Mouse (Mus musculus): ENCODE measurements around the gene Tnks1bp1. TPM values are rescaled to one million over a fixed set of nuclear protein-coding genes. Genes with fewer than 3 reads are reported as not detected.

Gene Tnks1bp1
- polyA plus RNA-seq, 1 experiment from 2014 or later = 11.7 TPM

DNA sequence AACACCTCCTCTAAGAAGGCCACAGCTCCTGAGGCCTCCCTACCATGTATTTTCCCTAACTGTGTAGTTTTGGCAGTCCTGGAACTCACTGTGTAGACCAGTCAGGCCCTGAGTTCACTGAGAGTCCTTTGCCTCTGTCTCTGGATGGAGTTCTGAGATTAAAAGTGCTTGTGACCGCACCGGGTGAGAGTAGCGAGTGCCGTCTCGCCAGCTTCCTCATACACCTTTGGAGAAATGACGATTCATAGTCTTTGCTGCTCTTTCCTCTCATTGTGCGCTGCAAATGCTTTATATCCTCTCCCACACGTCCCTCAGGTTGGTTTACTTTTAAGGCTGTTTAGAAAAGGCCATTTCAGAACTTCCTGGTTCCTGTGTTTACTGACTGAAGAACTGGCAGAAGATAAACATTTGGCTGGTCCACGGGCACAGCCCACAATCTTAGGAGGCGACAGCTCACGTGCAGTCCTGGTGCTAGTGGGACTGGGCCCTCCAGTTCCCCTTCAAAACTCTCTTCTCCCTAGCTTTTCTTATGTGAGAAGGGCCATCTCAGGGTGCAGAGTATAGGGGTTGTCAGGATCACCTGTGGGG, 57.7 kb downstream of the Tnks1bp1 start:
- peak; percentile 53 for DNase-seq (ENCODE audit: low spot score)
- Histone ChIP-seq H3K27me3 (replicated peaks; ENCODE audit: control insufficient read depth, insufficient read depth, low read length) (no peaks in the 10 kb centered on the region), H3K36me3 (ENCODE audit: control insufficient read depth, insufficient read depth, low read length) (no peaks in the 10 kb centered on the region), H3K4me1 (replicated peaks; ENCODE audit: control insufficient read depth, insufficient read depth, low read length) (peaks cover 9% of the 10 kb centered on the region; the same call in 1 of the 2 replicates), H3K9me3 (ENCODE audit: control insufficient read depth, low read length) (0 out of 2 replicates have a peak, but pooled peaks cover 3% of the 10 kb centered on the region), H3K4me2 (ENCODE audit: low read length) (0 out of 2 replicates have a peak overlapping the region, but pooled peaks have one; percentile 2), H3K27ac (ENCODE audit: low read depth) (0 out of 2 replicates have a peak overlapping the region, but pooled peaks have one; percentile 54), H3K9ac (ENCODE audit: low read length) (no peak overlapping the region), H3K4me3 (ENCODE audit: low read depth, low read length) (no peak overlapping the region)
- 0 out of 2 replicates have a peak, but pooled peaks have one; percentile 10 for ATAC-seq (replicated peaks; ENCODE audit: low FRiP score, low TSS enrichment, low read depth)
- WGBS = 32% methylated on average over 11 of the region's 11 CpGs

DNA sequence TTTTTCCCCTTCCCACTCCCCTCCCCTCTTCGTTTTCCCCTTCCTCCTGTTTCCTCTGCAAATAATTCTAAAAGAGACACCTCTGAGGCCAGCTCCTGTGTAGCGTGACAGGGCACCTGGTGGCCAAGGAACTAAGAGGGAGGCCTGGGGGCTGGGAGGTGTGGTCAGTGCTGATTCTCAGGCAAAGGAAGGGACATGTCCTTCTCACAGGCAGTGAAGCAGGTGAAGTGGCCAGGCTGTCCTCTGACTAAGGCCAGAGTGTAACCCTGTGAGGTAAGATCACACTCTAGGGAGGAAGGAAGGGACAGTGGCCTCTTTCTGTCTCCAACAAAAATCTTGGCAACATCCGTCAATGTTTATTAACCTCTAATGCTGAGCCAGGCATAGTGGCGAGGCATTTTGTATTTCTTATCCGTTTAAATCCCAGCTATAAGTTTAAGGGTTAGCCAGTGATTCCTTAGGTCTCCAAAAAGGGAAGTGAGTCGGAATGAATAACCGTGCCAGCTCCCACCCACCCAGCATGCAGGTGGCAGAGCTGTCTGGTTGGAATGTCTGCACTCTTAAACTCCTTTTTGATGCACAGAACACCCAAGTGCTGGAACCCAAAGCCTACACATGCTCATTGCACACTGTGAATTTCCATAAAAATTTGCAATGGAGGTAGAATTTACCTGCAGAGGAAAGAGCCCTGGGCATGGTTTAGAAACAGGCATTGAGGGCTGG, 58.4 kb downstream of the Tnks1bp1 start:
- H3K9ac ChIP-seq (ENCODE audit: low read length) = no peak overlapping the region
- H3K27me3 ChIP-seq (replicated peaks; ENCODE audit: control insufficient read depth, insufficient read depth, low read length) = no peaks in the 10 kb centered on the region
- peak overlapping the region; percentile 34; the same call in 1 of the 2 replicates for H3K27ac ChIP-seq (ENCODE audit: low read depth)
- ATAC-seq (replicated peaks; ENCODE audit: low FRiP score, low TSS enrichment, low read depth) (0 out of 2 replicates have a peak, but pooled peaks have one; percentile 8), DNase-seq (ENCODE audit: low spot score) (no peak)
- 53% methylated on average over 7 of the region's 7 CpGs for WGBS
- peaks cover 9% of the 10 kb centered on the region; the same call in 1 of the 2 replicates for H3K4me1 ChIP-seq (replicated peaks; ENCODE audit: control insufficient read depth, insufficient read depth, low read length)
- H3K4me3 ChIP-seq (ENCODE audit: low read depth, low read length) = no peak overlapping the region
- H3K4me2 ChIP-seq (ENCODE audit: low read length) = no peak overlapping the region
- no peaks in the 10 kb centered on the region for H3K9me3 ChIP-seq (ENCODE audit: control insufficient read depth, low read length)
- H3K36me3 ChIP-seq (ENCODE audit: control insufficient read depth, insufficient read depth, low read length) = no peaks in the 10 kb centered on the region

DNA sequence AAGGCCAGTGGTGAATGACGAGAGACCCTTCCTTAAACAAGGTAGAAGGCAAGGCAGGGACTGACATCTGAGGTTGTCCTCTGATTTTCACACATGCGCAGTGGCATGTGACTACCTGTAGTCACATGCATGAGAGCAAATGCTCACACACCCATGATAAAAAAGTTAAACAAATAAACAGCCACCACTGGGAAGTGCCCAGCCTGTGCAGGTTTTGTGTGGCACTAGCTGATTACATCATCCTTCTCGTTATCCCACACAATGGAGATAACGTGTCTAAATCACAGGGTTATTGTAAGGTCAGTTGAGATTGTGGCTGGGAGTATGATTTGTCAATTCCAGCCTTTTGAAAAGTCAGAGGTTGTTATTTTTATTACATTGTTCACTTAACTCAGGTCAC, 59.1 kb downstream of the Tnks1bp1 start:
- peak; percentile 90 for ATAC-seq (replicated peaks; ENCODE audit: low FRiP score, low TSS enrichment, low read depth)
- no peak overlapping the region for H3K4me3 ChIP-seq (ENCODE audit: low read depth, low read length)
- 59% methylated on average over 4 of the region's 4 CpGs for WGBS
- H3K27ac ChIP-seq (ENCODE audit: low read depth) = 0 out of 2 replicates have a peak overlapping the region, but pooled peaks have one; percentile 34
- no peaks in the 10 kb centered on the region for H3K36me3 ChIP-seq (ENCODE audit: control insufficient read depth, insufficient read depth, low read length)
- DNase-seq (ENCODE audit: low spot score) = peak; percentile 61
- H3K4me1 ChIP-seq (replicated peaks; ENCODE audit: control insufficient read depth, insufficient read depth, low read length) = peaks cover 9% of the 10 kb centered on the region; the same call in 1 of the 2 replicates
- H3K4me2 ChIP-seq (ENCODE audit: low read length) = no peak overlapping the region
- H3K9me3 ChIP-seq (ENCODE audit: control insufficient read depth, low read length) = no peaks in the 10 kb centered on the region
- no peaks in the 10 kb centered on the region for H3K27me3 ChIP-seq (replicated peaks; ENCODE audit: control insufficient read depth, insufficient read depth, low read length)
- no peak overlapping the region for H3K9ac ChIP-seq (ENCODE audit: low read length)

DNA sequence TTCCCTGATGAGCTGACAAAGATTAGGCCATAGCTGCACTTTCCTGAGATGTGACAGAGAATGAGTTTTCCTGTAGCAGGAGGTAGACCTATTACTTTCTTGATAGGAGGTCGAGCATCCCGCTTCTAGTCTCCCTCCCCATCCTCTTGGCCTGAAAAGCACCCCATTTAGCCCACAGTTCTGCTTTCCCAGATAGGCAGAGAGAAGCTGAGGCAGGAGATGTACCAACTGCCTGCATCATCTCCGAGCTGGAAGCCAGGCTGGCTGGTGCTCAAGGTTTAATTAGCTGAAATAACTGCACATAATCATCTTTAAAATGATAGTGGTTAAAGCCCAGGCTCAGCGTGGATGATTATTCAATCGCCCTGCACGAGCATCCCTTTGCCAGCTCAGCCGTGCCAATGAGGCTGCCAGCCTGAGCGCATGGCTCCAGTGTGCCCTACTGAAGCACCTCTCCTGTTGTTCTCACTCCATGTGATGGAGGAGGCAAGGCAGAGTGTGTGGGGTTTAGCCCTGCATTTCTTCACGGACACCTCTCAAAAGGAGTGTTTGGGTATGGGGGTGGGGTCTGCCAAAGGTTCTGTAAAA, 62.6 kb downstream of the Tnks1bp1 start:
- no peak overlapping the region for H3K4me2 ChIP-seq (ENCODE audit: low read length)
- H3K36me3 ChIP-seq (ENCODE audit: control insufficient read depth, insufficient read depth, low read length) = no peaks in the 10 kb centered on the region
- H3K27ac ChIP-seq (ENCODE audit: low read depth) = no peak overlapping the region
- DNase-seq (ENCODE audit: low spot score) (no peak), ATAC-seq (replicated peaks; ENCODE audit: low FRiP score, low TSS enrichment, low read depth) (no peak)
- H3K9me3 ChIP-seq (ENCODE audit: control insufficient read depth, low read length) = no peaks in the 10 kb centered on the region
- no peaks in the 10 kb centered on the region for H3K27me3 ChIP-seq (replicated peaks; ENCODE audit: control insufficient read depth, insufficient read depth, low read length)
- 76% methylated on average over 9 of the region's 9 CpGs for WGBS
- H3K4me1 ChIP-seq (replicated peaks; ENCODE audit: control insufficient read depth, insufficient read depth, low read length) = peaks cover 9% of the 10 kb centered on the region; the same call in 1 of the 2 replicates
- no peak overlapping the region for H3K4me3 ChIP-seq (ENCODE audit: low read depth, low read length)
- H3K9ac ChIP-seq (ENCODE audit: low read length) = no peak overlapping the region

Other genes with a start within 250 kb of the Tnks1bp1 start
- gene Ube2l6, start 249.2 kb upstream of the Tnks1bp1 start, polyA plus RNA-seq (2014; fragmentation: Nextera tagmentation; extraction: Ambion mirVana) = 33.2 and 33.3 TPM in 2 replicates
- gene Smtnl1, start 225.4 kb upstream of the Tnks1bp1 start, polyA plus RNA-seq (2014; fragmentation: Nextera tagmentation; extraction: Ambion mirVana) = 0.27 TPM in 1 of 2 replicates, not detected in the other
- gene Timm10, start 221.0 kb upstream of the Tnks1bp1 start, polyA plus RNA-seq (2014; fragmentation: Nextera tagmentation; extraction: Ambion mirVana) = 73.7 and 75.5 TPM in 2 replicates
- 18.3 and 18.7 TPM in 2 replicates for gene Slc43a1, start 209.2 kb upstream of the Tnks1bp1 start, polyA plus RNA-seq (2014; fragmentation: Nextera tagmentation; extraction: Ambion mirVana)
- gene Rtn4rl2, start 161.3 kb upstream of the Tnks1bp1 start, polyA plus RNA-seq (2014; fragmentation: Nextera tagmentation; extraction: Ambion mirVana) = 0.99 and 1.9 TPM in 2 replicates
- gene Slc43a3, start 111.4 kb upstream of the Tnks1bp1 start, polyA plus RNA-seq (2014; fragmentation: Nextera tagmentation; extraction: Ambion mirVana) = 46.7 and 54.7 TPM in 2 replicates
- not detected in 2 replicates for gene Prg2, start 67.6 kb upstream of the Tnks1bp1 start, polyA plus RNA-seq (2014; fragmentation: Nextera tagmentation; extraction: Ambion mirVana)
- not detected in 2 replicates for gene Prg3, start 59.8 kb upstream of the Tnks1bp1 start, polyA plus RNA-seq (2014; fragmentation: Nextera tagmentation; extraction: Ambion mirVana)
- 308 and 334 TPM in 2 replicates for gene Ssrp1, start 10.8 kb upstream of the Tnks1bp1 start, polyA plus RNA-seq (2014; fragmentation: Nextera tagmentation; extraction: Ambion mirVana)
- gene P2rx3, start 10.6 kb upstream of the Tnks1bp1 start, polyA plus RNA-seq (2014; fragmentation: Nextera tagmentation; extraction: Ambion mirVana) = 0.62 and 2.0 TPM in 2 replicates
- gene Aplnr, start 88.2 kb downstream of the Tnks1bp1 start, polyA plus RNA-seq (2014; fragmentation: Nextera tagmentation; extraction: Ambion mirVana) = 53.6 and 54.3 TPM in 2 replicates
- gene Lrrc55, start 149.2 kb downstream of the Tnks1bp1 start, polyA plus RNA-seq (2014; fragmentation: Nextera tagmentation; extraction: Ambion mirVana) = 5.2 and 5.4 TPM in 2 replicates

Measured in intestine, embryonic 14.5 days (tissue).